Mouse (Mus musculus): ENCODE data around the gene Hpse. TPM values are rescaled to one million over a fixed set of nuclear protein-coding genes. Genes with fewer than 3 reads are reported as not detected.

The Hpse gene
- polyA plus RNA-seq, 1 experiment from 2014 or later = 0.24 TPM

DNA sequence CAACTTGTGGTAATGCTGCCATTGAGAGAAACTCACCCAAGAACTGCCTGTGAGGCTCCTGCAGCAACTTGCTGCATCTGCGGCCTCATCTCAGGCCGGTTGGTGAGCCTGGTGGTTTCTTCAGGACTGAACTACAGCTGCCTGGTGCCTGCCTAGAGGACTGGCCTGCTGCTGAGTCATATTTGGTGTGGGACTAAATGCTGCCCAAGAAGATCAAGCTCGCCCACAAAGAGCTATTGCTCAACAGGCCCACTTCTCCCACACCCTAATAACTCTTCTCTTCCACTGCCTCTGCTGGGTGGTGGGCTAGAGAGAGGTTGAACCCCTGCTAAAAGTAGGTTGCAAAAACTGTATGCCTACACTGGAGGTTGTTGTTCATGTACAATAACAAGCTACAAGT, 17.2 kb downstream of the Hpse start:
- Histone ChIP-seq H3K27me3 (ENCODE audit: control insufficient read depth, insufficient read depth, low read depth, low read length) (no peaks in the 10 kb centered on the region), H3K4me3 (ENCODE audit: low read depth, low read length) (no peak overlapping the region), H3K9ac (ENCODE audit: low read depth, low read length) (no peak overlapping the region), H3K4me1 (ENCODE audit: control insufficient read depth, insufficient read depth, low read length) (no peaks in the 10 kb centered on the region), H3K9me3 (replicated peaks; ENCODE audit: control insufficient read depth, low read length, poor library complexity, severe bottlenecking) (no peaks in the 10 kb centered on the region), H3K4me2 (ENCODE audit: low read length) (no peak overlapping the region), H3K27ac (ENCODE audit: low read length) (no peak overlapping the region), H3K36me3 (ENCODE audit: control insufficient read depth, insufficient read depth, low read length) (no peaks in the 10 kb centered on the region)
- WGBS = 89% methylated on average over 3 of the region's 3 CpGs
- ATAC-seq = no peak

GRCm38 (mm10) chr5:100700861-100701620, 18.5 kb downstream of the Hpse start:
- Histone ChIP-seq H3K27ac (ENCODE audit: low read length) (no peak overlapping the region), H3K4me2 (ENCODE audit: low read length) (no peak overlapping the region), H3K9me3 (replicated peaks; ENCODE audit: control insufficient read depth, low read length, poor library complexity, severe bottlenecking) (no peaks in the 10 kb centered on the region), H3K4me3 (ENCODE audit: low read depth, low read length) (no peak overlapping the region), H3K9ac (ENCODE audit: low read depth, low read length) (no peak overlapping the region), H3K36me3 (ENCODE audit: control insufficient read depth, insufficient read depth, low read length) (no peaks in the 10 kb centered on the region), H3K4me1 (ENCODE audit: control insufficient read depth, insufficient read depth, low read length) (no peaks in the 10 kb centered on the region), H3K27me3 (ENCODE audit: control insufficient read depth, insufficient read depth, low read depth, low read length) (no peaks in the 10 kb centered on the region)
- no peak for ATAC-seq
- whole genome bisulfite sequencing = 92% methylated on average over 12 of the region's 13 CpGs

DNA sequence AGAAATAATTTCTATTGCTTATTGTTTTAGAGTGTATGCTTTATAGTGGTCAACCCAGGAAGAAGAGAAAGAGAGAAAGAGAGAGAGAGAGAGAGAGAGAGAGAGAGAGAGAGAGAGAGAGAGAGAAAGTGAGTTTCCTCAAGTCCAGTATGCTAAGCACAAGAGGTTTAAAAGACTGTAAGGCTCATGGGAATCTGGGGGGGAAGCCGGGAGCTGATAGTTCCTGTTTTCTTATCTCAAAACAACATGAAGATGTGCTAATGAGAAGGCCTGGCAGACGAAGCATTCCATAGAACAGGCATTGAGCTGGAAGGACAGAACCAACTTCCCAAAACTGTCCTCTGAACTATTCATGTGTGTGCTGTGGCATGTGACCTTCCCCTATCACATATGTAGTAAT, 21.6 kb downstream of the Hpse start:
- WGBS = 82% methylated on average over 2 of the region's 2 CpGs
- H3K9me3 ChIP-seq (replicated peaks; ENCODE audit: control insufficient read depth, low read length, poor library complexity, severe bottlenecking) = no peaks in the 10 kb centered on the region
- no peak overlapping the region for H3K4me2 ChIP-seq (ENCODE audit: low read length)
- H3K4me3 ChIP-seq (ENCODE audit: low read depth, low read length) = no peak overlapping the region
- no peaks in the 10 kb centered on the region for H3K36me3 ChIP-seq (ENCODE audit: control insufficient read depth, insufficient read depth, low read length)
- no peaks in the 10 kb centered on the region for H3K27me3 ChIP-seq (ENCODE audit: control insufficient read depth, insufficient read depth, low read depth, low read length)
- no peak overlapping the region for H3K27ac ChIP-seq (ENCODE audit: low read length)
- ATAC-seq = no peak
- no peak overlapping the region for H3K9ac ChIP-seq (ENCODE audit: low read depth, low read length)
- no peaks in the 10 kb centered on the region for H3K4me1 ChIP-seq (ENCODE audit: control insufficient read depth, insufficient read depth, low read length)

DNA sequence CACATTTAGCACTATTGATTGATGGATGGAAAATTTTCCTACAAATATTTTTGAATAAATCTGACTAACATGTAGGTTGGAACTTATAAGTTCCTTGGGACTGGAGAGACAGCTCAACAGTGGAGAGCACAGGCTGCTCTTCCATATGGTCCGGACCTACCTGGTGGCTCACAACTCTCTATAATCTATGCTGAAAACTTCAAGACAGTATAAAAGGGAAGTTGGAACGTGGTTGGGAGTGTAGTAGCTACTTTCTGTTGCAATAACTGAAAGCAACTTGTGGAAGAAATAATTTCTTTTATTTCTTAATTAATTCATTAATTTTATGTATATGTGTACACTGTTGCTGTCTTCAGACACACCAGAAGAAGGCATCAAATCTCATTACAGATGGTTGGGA, 22.1 kb downstream of the Hpse start:
- H3K4me2 ChIP-seq (ENCODE audit: low read length) = no peak overlapping the region
- H3K4me1 ChIP-seq (ENCODE audit: control insufficient read depth, insufficient read depth, low read length) = no peaks in the 10 kb centered on the region
- H3K9ac ChIP-seq (ENCODE audit: low read depth, low read length) = no peak overlapping the region
- no peaks in the 10 kb centered on the region for H3K36me3 ChIP-seq (ENCODE audit: control insufficient read depth, insufficient read depth, low read length)
- 71% methylated on average over 2 of the region's 2 CpGs for WGBS
- H3K27ac ChIP-seq (ENCODE audit: low read length) = no peak overlapping the region
- ATAC-seq = no peak
- H3K9me3 ChIP-seq (replicated peaks; ENCODE audit: control insufficient read depth, low read length, poor library complexity, severe bottlenecking) = no peaks in the 10 kb centered on the region
- H3K27me3 ChIP-seq (ENCODE audit: control insufficient read depth, insufficient read depth, low read depth, low read length) = no peaks in the 10 kb centered on the region
- H3K4me3 ChIP-seq (ENCODE audit: low read depth, low read length) = no peak overlapping the region

DNA sequence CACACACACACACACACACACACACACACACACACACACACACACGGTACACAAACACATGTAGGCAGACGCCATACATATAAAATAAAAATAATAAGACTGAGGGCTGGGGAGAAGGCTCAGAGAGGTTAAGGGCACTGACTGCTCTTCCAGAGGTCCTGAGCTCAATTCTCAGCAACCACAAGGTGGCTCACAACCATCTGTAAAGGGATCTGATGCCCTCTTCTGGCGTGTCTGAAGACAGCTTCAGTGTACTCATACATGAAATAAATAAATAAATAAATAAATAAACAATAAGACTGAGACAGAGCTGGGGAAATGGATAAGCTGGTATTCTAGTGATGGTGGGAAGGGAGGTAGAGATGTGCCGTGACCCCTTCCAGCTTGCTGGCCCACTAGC, 33.9 kb downstream of the Hpse start:
- Histone ChIP-seq H3K27me3 (ENCODE audit: control insufficient read depth, insufficient read depth, low read depth, low read length) (no peaks in the 10 kb centered on the region), H3K36me3 (ENCODE audit: control insufficient read depth, insufficient read depth, low read length) (no peaks in the 10 kb centered on the region), H3K4me2 (ENCODE audit: low read length) (no peak overlapping the region), H3K9ac (ENCODE audit: low read depth, low read length) (no peak overlapping the region), H3K27ac (ENCODE audit: low read length) (no peak overlapping the region), H3K4me1 (ENCODE audit: control insufficient read depth, insufficient read depth, low read length) (no peaks in the 10 kb centered on the region), H3K9me3 (replicated peaks; ENCODE audit: control insufficient read depth, low read length, poor library complexity, severe bottlenecking) (no peaks in the 10 kb centered on the region), H3K4me3 (ENCODE audit: low read depth, low read length) (no peak overlapping the region)
- WGBS = 62% methylated on average over 4 of the region's 4 CpGs
- ATAC-seq = no peak

DNA sequence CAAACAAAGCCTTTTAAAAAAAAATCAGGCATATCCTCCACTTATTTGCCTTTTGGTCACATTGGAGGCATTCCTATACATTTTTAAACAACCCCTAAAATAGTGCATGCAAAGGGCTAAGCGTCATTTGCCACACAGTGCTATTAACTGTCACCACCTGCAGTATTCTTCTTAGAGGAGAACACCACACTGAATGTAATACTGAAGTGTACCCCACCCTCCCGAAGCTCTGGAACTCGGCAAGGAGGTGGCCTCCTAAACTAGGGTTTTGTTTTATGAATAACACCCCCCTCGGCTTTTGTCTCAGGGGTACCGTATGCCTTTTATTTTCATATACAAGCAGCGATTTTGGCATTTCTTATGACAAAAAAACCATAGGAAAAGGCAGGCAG, 39.0 kb downstream of the Hpse start:
- Histone ChIP-seq H3K4me2 (ENCODE audit: low read length) (no peak overlapping the region), H3K4me3 (ENCODE audit: low read depth, low read length) (no peak overlapping the region), H3K27ac (ENCODE audit: low read length) (no peak overlapping the region), H3K27me3 (ENCODE audit: control insufficient read depth, insufficient read depth, low read depth, low read length) (no peaks in the 10 kb centered on the region), H3K9me3 (replicated peaks; ENCODE audit: control insufficient read depth, low read length, poor library complexity, severe bottlenecking) (no peaks in the 10 kb centered on the region), H3K9ac (ENCODE audit: low read depth, low read length) (no peak overlapping the region), H3K4me1 (ENCODE audit: control insufficient read depth, insufficient read depth, low read length) (no peaks in the 10 kb centered on the region), H3K36me3 (ENCODE audit: control insufficient read depth, insufficient read depth, low read length) (no peaks in the 10 kb centered on the region)
- WGBS = 68% methylated on average over 6 of the region's 6 CpGs
- no peak for ATAC-seq

DNA sequence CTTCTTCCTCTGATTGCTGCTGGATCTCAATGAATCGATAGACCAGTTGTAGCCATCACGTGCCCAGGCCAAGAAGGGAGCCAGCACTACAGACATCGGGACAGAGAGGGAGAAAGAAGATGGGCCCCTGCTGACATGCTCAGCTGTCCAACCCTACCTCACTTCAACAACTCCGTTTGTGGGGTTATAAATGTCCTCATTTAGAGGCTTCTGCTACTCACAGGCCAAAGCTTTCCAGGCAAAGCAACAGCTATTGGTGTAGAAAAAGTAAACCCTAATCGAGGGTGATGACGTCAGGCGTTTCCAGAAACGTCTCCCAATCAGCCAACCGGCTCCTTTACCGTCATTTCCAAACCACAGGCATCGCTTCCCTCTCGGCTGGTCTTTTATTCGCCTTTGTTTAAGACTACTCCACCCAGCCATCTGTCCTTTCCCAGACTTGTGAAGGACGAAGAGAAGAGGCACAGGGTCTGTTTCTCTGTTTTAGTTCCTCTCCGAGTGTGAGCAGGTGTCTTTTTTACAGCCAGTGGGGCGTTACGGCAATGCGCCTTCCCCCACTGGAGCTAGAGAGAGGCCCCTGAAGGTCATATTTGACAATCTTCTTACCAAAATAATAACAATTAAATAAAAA, 39.5 kb downstream of the Hpse start:
- no peak for ATAC-seq
- Histone ChIP-seq H3K36me3 (ENCODE audit: control insufficient read depth, insufficient read depth, low read length) (no peaks in the 10 kb centered on the region), H3K4me1 (ENCODE audit: control insufficient read depth, insufficient read depth, low read length) (no peaks in the 10 kb centered on the region), H3K9ac (ENCODE audit: low read depth, low read length) (no peak overlapping the region), H3K4me2 (ENCODE audit: low read length) (no peak overlapping the region), H3K27ac (ENCODE audit: low read length) (no peak overlapping the region), H3K27me3 (ENCODE audit: control insufficient read depth, insufficient read depth, low read depth, low read length) (no peaks in the 10 kb centered on the region), H3K9me3 (replicated peaks; ENCODE audit: control insufficient read depth, low read length, poor library complexity, severe bottlenecking) (no peaks in the 10 kb centered on the region), H3K4me3 (ENCODE audit: low read depth, low read length) (no peak overlapping the region)
- WGBS = 66% methylated on average over 18 of the region's 18 CpGs

GRCm38 (mm10) chr5:100674711-100675376, 44.7 kb downstream of the Hpse start, which contains the start of gene Coq2:
Gene Coq2, minus strand, starts transcription at chr5:100675140.
- 12% methylated on average over 17 of the region's 17 CpGs for WGBS
- peak within 1 kb of the TSS; percentile 89 for H3K9ac ChIP-seq (ENCODE audit: low read depth, low read length)
- peak within 1 kb of the TSS; percentile 63 for H3K27ac ChIP-seq (ENCODE audit: low read length)
- H3K4me2 ChIP-seq (ENCODE audit: low read length) = peak within 1 kb of the TSS; percentile 71
- H3K27me3 ChIP-seq (ENCODE audit: control insufficient read depth, insufficient read depth, low read depth, low read length) = no peaks in the 10 kb centered on the region
- H3K4me3 ChIP-seq (ENCODE audit: low read depth, low read length) = peak within 1 kb of the TSS; percentile 54
- no peaks in the 10 kb centered on the region for H3K36me3 ChIP-seq (ENCODE audit: control insufficient read depth, insufficient read depth, low read length)
- H3K9me3 ChIP-seq (replicated peaks; ENCODE audit: control insufficient read depth, low read length, poor library complexity, severe bottlenecking) = no peaks in the 10 kb centered on the region
- H3K4me1 ChIP-seq (ENCODE audit: control insufficient read depth, insufficient read depth, low read length) = peaks cover 9% of the 10 kb centered on the region
- ATAC-seq = peak; percentile 46; the same call in 1 of the 2 replicates
